Mouse (Mus musculus) NIH3T3 (cell line): ENCODE measurements around the gene Cib4.

Source experiments
- DNase-seq: peaks from one replicate; pipeline ENCODE4 v3.0.0-alpha.2; 2012; ENCODE audit warnings: low read depth

Gene Cib4

GRCm38 (mm10) chr5:30571820-30572219, 26.2 kb upstream of the Cib4 start:
- no peak for DNase-seq

GRCm38 (mm10) chr5:30568479-30568878, 22.8 kb upstream of the Cib4 start:
- DNase-seq: no peak

GRCm38 (mm10) chr5:30559986-30560493, 14.4 kb upstream of the Cib4 start:
- peak; percentile 51 for DNase-seq

GRCm38 (mm10) chr5:30559421-30559820, 13.8 kb upstream of the Cib4 start:
- DNase-seq: peak; percentile 89

GRCm38 (mm10) chr5:30556284-30556683, 10.6 kb upstream of the Cib4 start:
- DNase-seq: peak; percentile 80

GRCm38 (mm10) chr5:30554981-30555380, 9.3 kb upstream of the Cib4 start:
- DNase-seq: no peak

GRCm38 (mm10) chr5:30553936-30554335, 8.3 kb upstream of the Cib4 start:
- DNase-seq: no peak

GRCm38 (mm10) chr5:30552006-30552405, 6.4 kb upstream of the Cib4 start:
- DNase-seq: no peak

- no peak for DNase-seq
Measured at GRCm38 (mm10) chr5:30551022-30551638, 5.5 kb upstream of the Cib4 start.

GRCm38 (mm10) chr5:30550334-30551021, 4.8 kb upstream of the Cib4 start:
- peak; percentile 86 for DNase-seq

- DNase-seq: peak; percentile 55
Measured at GRCm38 (mm10) chr5:30548681-30549080, 3.0 kb upstream of the Cib4 start.

GRCm38 (mm10) chr5:30536051-30536570, 9.5 kb downstream of the Cib4 start:
- no peak for DNase-seq

GRCm38 (mm10) chr5:30534637-30535036, 11.0 kb downstream of the Cib4 start:
- DNase-seq: no peak

GRCm38 (mm10) chr5:30528906-30529305, 16.7 kb downstream of the Cib4 start:
- DNase-seq: no peak

- no peak for DNase-seq
Measured at GRCm38 (mm10) chr5:30527129-30527528, 18.5 kb downstream of the Cib4 start.

GRCm38 (mm10) chr5:30525920-30526836, 19.5 kb downstream of the Cib4 start:
- DNase-seq: no peak

- no peak for DNase-seq
Measured at GRCm38 (mm10) chr5:30524213-30524612, 21.4 kb downstream of the Cib4 start.

GRCm38 (mm10) chr5:30523131-30523530, 22.5 kb downstream of the Cib4 start:
- no peak for DNase-seq

- no peak for DNase-seq
Measured at GRCm38 (mm10) chr5:30522406-30522805, 23.2 kb downstream of the Cib4 start.

- no peak for DNase-seq
Measured at GRCm38 (mm10) chr5:30520214-30520732, 25.4 kb downstream of the Cib4 start.

- DNase-seq: no peak
Measured at GRCm38 (mm10) chr5:30519494-30519893, 26.1 kb downstream of the Cib4 start.

GRCm38 (mm10) chr5:30518547-30518946, 27.1 kb downstream of the Cib4 start:
- no peak for DNase-seq
